Comparison of ENCODE assay signal across 11 mouse cellular contexts in genomic region chr7:115340155-115340554, GRCm38 (mm10).
DNase-seq lines count a peak whose midpoint lies in the region; ATAC-seq and TF ChIP-seq lines count a peak whose summit lies in the region.
"Had no signal": no experiment of that assay in that cellular context is flagged by ENCODE, and none has a peak within 500 bp of the region (broad histone marks: within the 10 kb centered on the region; RNA-seq: fewer than 3 reads in every experiment).

No protein-coding gene starts in this region.

- DNase-seq in heart, adult 8-10 months (ENCODE audit: low spot score): peak; percentile 10
- DNase-seq in 3T3-L1 (ENCODE audit: low read depth, low spot score): peak; percentile 2
- peak; percentile 63 for DNase-seq in brain, embryonic 14.5 days (ENCODE audit: low read depth)
- peak; percentile 15 to 16 for DNase-seq in heart, postnatal 14 days
- DNase-seq in kidney, postnatal 14 days: no peak
- DNase-seq in ovary, adult 18-20 months (ENCODE audit: low spot score): no peak
- DNase-seq: gastrocnemius, postnatal 36 days; kidney, postnatal 36 days had no signal

- peaks cover 8% of the 10 kb centered on the region for H3K9me3 ChIP-seq in heart, embryonic 12.5 days (replicated peaks)
- H3K9me3 ChIP-seq in liver, embryonic 12.5 days (replicated peaks): no peaks in the 10 kb centered on the region

- H3K36me3 ChIP-seq in heart, embryonic 12.5 days: no peaks in the 10 kb centered on the region
- H3K36me3 ChIP-seq in liver, embryonic 12.5 days: no peaks in the 10 kb centered on the region
- H3K36me3 ChIP-seq: limb, embryonic 12.5 days had no signal

- no peaks in the 10 kb centered on the region for H3K27me3 ChIP-seq in heart, embryonic 12.5 days (replicated peaks)
- no peaks in the 10 kb centered on the region for H3K27me3 ChIP-seq in liver, embryonic 12.5 days (replicated peaks)

- no peak for ATAC-seq in heart, embryonic 12.5 days (ENCODE audit: insufficient number of reproducible peaks, low FRiP score)
- no peak for ATAC-seq in liver, embryonic 12.5 days

- intact Hi-C loops in heart, postnatal 14 days (cut with DNase I): no loop called here

- no peak for TF ChIP-seq CTCF in brain, embryonic 14.5 days (IDR thresholded peaks at IDR 0.05; ENCODE audit: borderline replicate concordance, extremely low read depth, insufficient read depth, insufficient read length)

- TF ChIP-seq POLR2A in brain, embryonic 14.5 days (IDR thresholded peaks at IDR 0.05; ENCODE audit: borderline replicate concordance, extremely low read depth, insufficient read depth, insufficient read length, poor library complexity, severe bottlenecking): no peak

- H3K9ac ChIP-seq in heart, embryonic 12.5 days: no peak overlapping the region
- H3K9ac ChIP-seq in liver, embryonic 12.5 days: no peak overlapping the region
- H3K9ac ChIP-seq: limb, embryonic 12.5 days had no signal

- 0 out of 2 replicates have a peak, but pooled peaks cover 8% of the 10 kb centered on the region for H3K4me1 ChIP-seq in heart, embryonic 12.5 days (replicated peaks)
- no peaks in the 10 kb centered on the region for H3K4me1 ChIP-seq in liver, embryonic 12.5 days
- H3K4me1 ChIP-seq: limb, embryonic 12.5 days had no signal

- no peak overlapping the region for H3K27ac ChIP-seq in heart, embryonic 12.5 days (ENCODE audit: poor library complexity, severe bottlenecking)
- H3K27ac ChIP-seq in liver, embryonic 12.5 days: no peak overlapping the region
- H3K27ac ChIP-seq: limb, embryonic 12.5 days had no signal

- H3K4me2 ChIP-seq in heart, embryonic 12.5 days: no peak overlapping the region
- no peak overlapping the region for H3K4me2 ChIP-seq in liver, embryonic 12.5 days
- H3K4me2 ChIP-seq: limb, embryonic 12.5 days had no signal

- WGBS in heart, embryonic 12.5 days: 73% methylated on average over 7 of the region's 7 CpGs
- 77% methylated on average over 7 of the region's 7 CpGs for WGBS in liver, embryonic 12.5 days (ENCODE audit: insufficient replicate concordance)

- H3K4me3 ChIP-seq in heart, embryonic 12.5 days: no peak overlapping the region
- no peak overlapping the region for H3K4me3 ChIP-seq in liver, embryonic 12.5 days
- H3K4me3 ChIP-seq: limb, embryonic 12.5 days had no signal

Comparison
In these comparisons a context has a peak if more than half of its experiments do, and no peak if none do; other contexts are left out.
1. DNase-seq: peak in heart, adult 8-10 months (single experiment), 3T3-L1 (single experiment), brain, embryonic 14.5 days (single experiment) and heart, postnatal 14 days (2 of 2); none in kidney, postnatal 14 days (single experiment) and ovary, adult 18-20 months (single experiment).